Mouse (Mus musculus) hindbrain, embryonic 11.5 days (tissue): ENCODE data around the gene Cpox. TPM values are rescaled to one million over a fixed set of nuclear protein-coding genes. Genes with fewer than 3 reads are reported as not detected.

ENCODE experiments used
- ATAC-seq: fragments of 200-750 bp; cut with Nextera tagmentation; 2 replicates; pipeline ENCODE4 v1.8.0; 2017; ENCODE audit warnings: mild to moderate bottlenecking, moderate TSS enrichment, moderate library complexity; ENCODE audit not compliant: low FRiP score
- DNase-seq: peaks from one replicate; pipeline ENCODE4 v3.0.0-alpha.2; 2015; ENCODE audit warnings: low spot score
- H3K27ac ChIP-seq: fragments of 300-500 bp; sonication (generic); 2 replicates; pipeline ENCODE4 v1.5.1; 2014; ENCODE audit warnings: mild to moderate bottlenecking, low read depth, low read length
- H3K27me3 ChIP-seq: fragments of 300-500 bp; sonication (generic); 2 replicates; pipeline ENCODE4 v1.6.1; 2014; ENCODE audit warnings: mild to moderate bottlenecking, low read length, moderate library complexity, mixed read lengths; ENCODE audit not compliant: control insufficient read depth, insufficient read depth
- H3K36me3 ChIP-seq: fragments of 300-500 bp; sonication (generic); 2 replicates; pipeline ENCODE4 v1.6.1; 2014; ENCODE audit warnings: mild to moderate bottlenecking, low read length, moderate library complexity, mixed read lengths; ENCODE audit not compliant: control insufficient read depth, insufficient read depth
- H3K4me1 ChIP-seq: fragments of 300-500 bp; sonication (generic); replicated peaks from 2 replicates; pipeline ENCODE4 v1.6.1; 2014; ENCODE audit warnings: low read length, mixed read lengths; ENCODE audit not compliant: control insufficient read depth, insufficient read depth
- H3K4me2 ChIP-seq: fragments of 300-500 bp; sonication (generic); replicated peaks from 2 replicates; pipeline ENCODE4 v1.6.1; 2014; ENCODE audit warnings: mild to moderate bottlenecking, low read depth, low read length
- H3K4me3 ChIP-seq: fragments of 300-500 bp; sonication (generic); 2 replicates; pipeline ENCODE4 v1.5.1; 2014; ENCODE audit warnings: low read depth, low read length
- H3K9ac ChIP-seq: fragments of 300-500 bp; sonication (generic); 2 replicates; pipeline ENCODE4 v1.6.1; 2014; ENCODE audit warnings: low read depth, low read length
- H3K9me3 ChIP-seq: fragments of 300-500 bp; sonication (generic); 2 replicates; pipeline ENCODE4 v1.6.1; 2016; ENCODE audit warnings: low read length; ENCODE audit not compliant: control insufficient read depth
- WGBS: fragments of 180-500 bp; shearing (Covaris S2); extraction: QIAGEN DNeasy Blood & Tissue Kit; methylation state at CpG from one replicate; pipeline ENCODE4 v1.1.7; 2014; 5-methylcytosine and 5-hydroxymethylcytosine counted together
- polyA plus RNA-seq: library from polyadenylated mRNA; unstranded; fragments of >200 nt; fragmentation: Nextera tagmentation; extraction: Ambion mirVana; gene quantifications from 2 replicates; pipeline ENCODE4 v1.2.1, GENCODE M21; 2014

Cpox gene
- polyA plus RNA-seq, 1 experiment from 2014 or later: 23.4 TPM

GRCm38 (mm10) chr16:58673811-58674410, 3.8 kb downstream of the Cpox start:
- no peaks in the 10 kb centered on the region for H3K4me1 ChIP-seq
- no peaks in the 10 kb centered on the region for H3K36me3 ChIP-seq
- H3K4me2 ChIP-seq: no peak overlapping the region
- no peak overlapping the region for H3K4me3 ChIP-seq
- H3K27me3 ChIP-seq: no peaks in the 10 kb centered on the region
- H3K9me3 ChIP-seq: no peaks in the 10 kb centered on the region
- WGBS: 93% methylated on average over 15 of the region's 15 CpGs
- H3K9ac ChIP-seq: no peak overlapping the region
- no peak for DNase-seq
- no peak overlapping the region for H3K27ac ChIP-seq
- ATAC-seq: no peak

- Histone ChIP-seq H3K9ac (no peak overlapping the region), H3K27me3 (no peaks in the 10 kb centered on the region), H3K4me3 (no peak overlapping the region), H3K4me1 (no peaks in the 10 kb centered on the region), H3K4me2 (no peak overlapping the region), H3K36me3 (no peaks in the 10 kb centered on the region), H3K27ac (no peak overlapping the region), H3K9me3 (no peaks in the 10 kb centered on the region)
- ATAC-seq (no peak), DNase-seq (no peak)
- 94% methylated on average over 13 of the region's 13 CpGs for WGBS
These were observed 5.2 kb downstream of the Cpox start for GRCm38 (mm10) chr16:58675256-58675655.

- Histone ChIP-seq H3K9ac (no peak overlapping the region), H3K4me2 (no peak overlapping the region), H3K27me3 (no peaks in the 10 kb centered on the region), H3K4me3 (no peak overlapping the region), H3K4me1 (no peaks in the 10 kb centered on the region), H3K36me3 (no peaks in the 10 kb centered on the region), H3K27ac (no peak overlapping the region), H3K9me3 (no peaks in the 10 kb centered on the region)
- 90% methylated on average over 7 of the region's 7 CpGs for whole genome bisulfite sequencing
- DNase-seq (no peak), ATAC-seq (no peak)
These were observed 6.1 kb downstream of the Cpox start for GRCm38 (mm10) chr16:58676156-58676555.

GRCm38 (mm10) chr16:58676633-58677032, 6.5 kb downstream of the Cpox start:
- ATAC-seq: no peak
- no peak for DNase-seq
- Histone ChIP-seq H3K4me1 (no peaks in the 10 kb centered on the region), H3K9me3 (no peaks in the 10 kb centered on the region), H3K36me3 (no peaks in the 10 kb centered on the region), H3K27ac (no peak overlapping the region), H3K9ac (no peak overlapping the region), H3K4me3 (no peak overlapping the region), H3K4me2 (no peak overlapping the region), H3K27me3 (no peaks in the 10 kb centered on the region)
- WGBS: 85% methylated on average over 3 of the region's 3 CpGs

- Histone ChIP-seq H3K36me3 (no peaks in the 10 kb centered on the region), H3K9me3 (no peaks in the 10 kb centered on the region), H3K4me2 (no peak overlapping the region), H3K9ac (no peak overlapping the region), H3K27ac (no peak overlapping the region), H3K4me1 (no peaks in the 10 kb centered on the region), H3K27me3 (no peaks in the 10 kb centered on the region), H3K4me3 (no peak overlapping the region)
- WGBS: 88% methylated on average over 5 of the region's 5 CpGs
- ATAC-seq (no peak), DNase-seq (no peak)
These were observed 7.4 kb downstream of the Cpox start for GRCm38 (mm10) chr16:58677491-58677890.

- Histone ChIP-seq H3K4me1 (no peaks in the 10 kb centered on the region), H3K9ac (no peak overlapping the region), H3K9me3 (no peaks in the 10 kb centered on the region), H3K4me3 (no peak overlapping the region), H3K27me3 (no peaks in the 10 kb centered on the region), H3K27ac (no peak overlapping the region), H3K36me3 (no peaks in the 10 kb centered on the region), H3K4me2 (no peak overlapping the region)
- 80% methylated on average over 7 of the region's 7 CpGs for WGBS
- DNase-seq (no peak), ATAC-seq (no peak)
These were observed 8.6 kb downstream of the Cpox start for GRCm38 (mm10) chr16:58678660-58679059.

- DNase-seq: no peak
- no peak overlapping the region for H3K4me2 ChIP-seq
- no peaks in the 10 kb centered on the region for H3K9me3 ChIP-seq
- H3K4me3 ChIP-seq: no peak overlapping the region
- WGBS: 94% methylated on average over 6 of the region's 6 CpGs
- no peak for ATAC-seq
- H3K27me3 ChIP-seq: no peaks in the 10 kb centered on the region
- H3K36me3 ChIP-seq: no peaks in the 10 kb centered on the region
- H3K27ac ChIP-seq: no peak overlapping the region
- H3K4me1 ChIP-seq: no peaks in the 10 kb centered on the region
- H3K9ac ChIP-seq: no peak overlapping the region
These were observed 12.0 kb downstream of the Cpox start for GRCm38 (mm10) chr16:58682046-58682445.

- Histone ChIP-seq H3K27ac (no peak overlapping the region), H3K27me3 (no peaks in the 10 kb centered on the region), H3K36me3 (no peaks in the 10 kb centered on the region), H3K4me2 (no peak overlapping the region), H3K9ac (no peak overlapping the region), H3K4me3 (no peak overlapping the region), H3K4me1 (no peaks in the 10 kb centered on the region), H3K9me3 (no peaks in the 10 kb centered on the region)
- WGBS: 85% methylated on average over 7 of the region's 7 CpGs
- DNase-seq (no peak), ATAC-seq (no peak)
These were observed 12.8 kb downstream of the Cpox start for GRCm38 (mm10) chr16:58682870-58683269.

GRCm38 (mm10) chr16:58683911-58684310, 13.8 kb downstream of the Cpox start:
- Histone ChIP-seq H3K9ac (no peak overlapping the region), H3K27me3 (no peaks in the 10 kb centered on the region), H3K4me3 (no peak overlapping the region), H3K4me1 (no peaks in the 10 kb centered on the region), H3K4me2 (no peak overlapping the region), H3K36me3 (no peaks in the 10 kb centered on the region), H3K27ac (no peak overlapping the region), H3K9me3 (no peaks in the 10 kb centered on the region)
- no peak for ATAC-seq
- 86% methylated on average over 4 of the region's 4 CpGs for WGBS
- DNase-seq: no peak
